Mouse (Mus musculus): ENCODE results near the gene Tnnc1. TPM values are rescaled to one million over a fixed set of nuclear protein-coding genes. Genes with fewer than 3 reads are reported as not detected.

Tnnc1 gene
- 140 and 161 TPM in 2 replicates for polyA plus RNA-seq (2016; fragmentation: Nextera tagmentation; extraction: Ambion mirVana)

GRCm38 (mm10) chr14:31208084-31208483, at the start of gene Tnnc1:
Tnnc1 (plus strand) TSS chr14:31208312.
- 68% methylated on average over 2 of the region's 2 CpGs for WGBS
- Histone ChIP-seq H3K4me1 (replicated peaks) (peaks cover 20% of the 10 kb centered on the region), H3K27ac (peak within 1 kb of the TSS; percentile 12; the same call in 1 of the 2 replicates), H3K36me3 (peaks cover 17% of the 10 kb centered on the region), H3K9me3 (no peaks in the 10 kb centered on the region), H3K4me3 (replicated peaks) (peak within 1 kb of the TSS; percentile 77), H3K4me2 (peak within 1 kb of the TSS; percentile 94), H3K27me3 (no peaks in the 10 kb centered on the region), H3K9ac (replicated peaks) (no peak within 1 kb of the TSS)
- no peak for ATAC-seq (ENCODE audit: insufficient number of reproducible peaks, insufficient read depth, low FRiP score, low TSS enrichment, low read depth)

GRCm38 (mm10) chr14:31160196-31161150, 47.6 kb upstream of the Tnnc1 start:
- Histone ChIP-seq H3K27me3 (no peaks in the 10 kb centered on the region), H3K9ac (replicated peaks) (no peak overlapping the region), H3K9me3 (no peaks in the 10 kb centered on the region), H3K4me2 (no peak overlapping the region), H3K27ac (no peak overlapping the region), H3K4me3 (replicated peaks) (no peak overlapping the region), H3K4me1 (replicated peaks) (peaks cover 1% of the 10 kb centered on the region; the same call in 1 of the 2 replicates), H3K36me3 (no peaks in the 10 kb centered on the region)
- 78% methylated on average over 27 of the region's 27 CpGs for WGBS
- ATAC-seq (ENCODE audit: insufficient number of reproducible peaks, insufficient read depth, low FRiP score, low TSS enrichment, low read depth), result no peak

- Histone ChIP-seq H3K4me3 (replicated peaks) (no peak overlapping the region), H3K27me3 (no peaks in the 10 kb centered on the region), H3K36me3 (no peaks in the 10 kb centered on the region), H3K9ac (replicated peaks) (no peak overlapping the region), H3K27ac (no peak overlapping the region), H3K4me2 (no peak overlapping the region), H3K4me1 (replicated peaks) (peaks cover 7% of the 10 kb centered on the region; the same call in 1 of the 2 replicates), H3K9me3 (no peaks in the 10 kb centered on the region)
- no peak for ATAC-seq (ENCODE audit: insufficient number of reproducible peaks, insufficient read depth, low FRiP score, low TSS enrichment, low read depth)
- WGBS, result 88% methylated on average over 7 of the region's 7 CpGs
Observed at GRCm38 (mm10) chr14:31161191-31161590, 46.9 kb upstream of the Tnnc1 start.

GRCm38 (mm10) chr14:31161638-31162037, 46.5 kb upstream of the Tnnc1 start:
- Histone ChIP-seq H3K9me3 (no peaks in the 10 kb centered on the region), H3K4me3 (replicated peaks) (no peak overlapping the region), H3K4me1 (replicated peaks) (peaks cover 12% of the 10 kb centered on the region; the same call in 1 of the 2 replicates), H3K27ac (no peak overlapping the region), H3K27me3 (no peaks in the 10 kb centered on the region), H3K36me3 (no peaks in the 10 kb centered on the region), H3K9ac (replicated peaks) (peak overlapping the region; percentile 12; the same call in 1 of the 2 replicates), H3K4me2 (no peak overlapping the region)
- no peak for ATAC-seq (ENCODE audit: insufficient number of reproducible peaks, insufficient read depth, low FRiP score, low TSS enrichment, low read depth)
- WGBS, result 75% methylated on average over 10 of the region's 10 CpGs

- H3K9ac ChIP-seq (replicated peaks), result no peak overlapping the region
- H3K27me3 ChIP-seq, result no peaks in the 10 kb centered on the region
- H3K36me3 ChIP-seq, result no peaks in the 10 kb centered on the region
- H3K4me2 ChIP-seq, result no peak overlapping the region
- no peak overlapping the region for H3K27ac ChIP-seq
- no peak for ATAC-seq (ENCODE audit: insufficient number of reproducible peaks, insufficient read depth, low FRiP score, low TSS enrichment, low read depth)
- 85% methylated on average over 8 of the region's 8 CpGs for WGBS
- H3K4me1 ChIP-seq (replicated peaks), result peaks cover 28% of the 10 kb centered on the region
- H3K4me3 ChIP-seq (replicated peaks), result no peak overlapping the region
- H3K9me3 ChIP-seq, result no peaks in the 10 kb centered on the region
Observed at GRCm38 (mm10) chr14:31164067-31164466, 44.0 kb upstream of the Tnnc1 start.

- Histone ChIP-seq H3K9me3 (no peaks in the 10 kb centered on the region), H3K4me3 (replicated peaks) (no peak overlapping the region), H3K27me3 (no peaks in the 10 kb centered on the region), H3K9ac (replicated peaks) (no peak overlapping the region), H3K4me1 (replicated peaks) (peaks cover 28% of the 10 kb centered on the region), H3K27ac (no peak overlapping the region), H3K36me3 (peaks cover 1% of the 10 kb centered on the region), H3K4me2 (no peak overlapping the region)
- ATAC-seq (ENCODE audit: insufficient number of reproducible peaks, insufficient read depth, low FRiP score, low TSS enrichment, low read depth), result no peak
- 65% methylated on average over 2 of the region's 2 CpGs for WGBS
Observed at GRCm38 (mm10) chr14:31165010-31165409, 43.1 kb upstream of the Tnnc1 start.

GRCm38 (mm10) chr14:31165458-31165857, 42.7 kb upstream of the Tnnc1 start:
- Histone ChIP-seq H3K9me3 (no peaks in the 10 kb centered on the region), H3K27me3 (no peaks in the 10 kb centered on the region), H3K4me3 (replicated peaks) (no peak overlapping the region), H3K9ac (replicated peaks) (0 out of 2 replicates have a peak overlapping the region, but pooled peaks have one; percentile 4), H3K4me1 (replicated peaks) (peaks cover 28% of the 10 kb centered on the region), H3K4me2 (no peak overlapping the region), H3K27ac (no peak overlapping the region), H3K36me3 (peaks cover 6% of the 10 kb centered on the region)
- no peak for ATAC-seq (ENCODE audit: insufficient number of reproducible peaks, insufficient read depth, low FRiP score, low TSS enrichment, low read depth)
- WGBS, result 69% methylated on average over 7 of the region's 7 CpGs

GRCm38 (mm10) chr14:31165991-31166630, 42.0 kb upstream of the Tnnc1 start:
- Histone ChIP-seq H3K27ac (no peak overlapping the region), H3K9ac (replicated peaks) (0 out of 2 replicates have a peak overlapping the region, but pooled peaks have one; percentile 4), H3K4me1 (replicated peaks) (peaks cover 28% of the 10 kb centered on the region), H3K4me2 (peak overlapping the region; percentile 21; the same call in 1 of the 2 replicates), H3K9me3 (no peaks in the 10 kb centered on the region), H3K36me3 (peaks cover 12% of the 10 kb centered on the region), H3K27me3 (no peaks in the 10 kb centered on the region), H3K4me3 (replicated peaks) (no peak overlapping the region)
- ATAC-seq (ENCODE audit: insufficient number of reproducible peaks, insufficient read depth, low FRiP score, low TSS enrichment, low read depth), result no peak
- WGBS, result 62% methylated on average over 10 of the region's 10 CpGs

GRCm38 (mm10) chr14:31166827-31167226, 41.3 kb upstream of the Tnnc1 start:
- no peak overlapping the region for H3K27ac ChIP-seq
- 75% methylated on average over 9 of the region's 9 CpGs for WGBS

GRCm38 (mm10) chr14:31168425-31168824, 39.7 kb upstream of the Tnnc1 start, which contains the start of gene Stab1:
Stab1 (minus strand) TSS chr14:31168641.
- Histone ChIP-seq H3K27ac (peak within 1 kb of the TSS; percentile 31; the same call in 1 of the 2 replicates), H3K36me3 (peaks cover 36% of the 10 kb centered on the region), H3K4me1 (replicated peaks) (peaks cover 28% of the 10 kb centered on the region), H3K4me3 (replicated peaks) (peak within 1 kb of the TSS; percentile 10), H3K27me3 (no peaks in the 10 kb centered on the region), H3K9me3 (no peaks in the 10 kb centered on the region), H3K4me2 (no peak within 1 kb of the TSS), H3K9ac (replicated peaks) (no peak within 1 kb of the TSS; the same call in 1 of the 2 replicates)
- WGBS, result 42% methylated on average over 10 of the region's 10 CpGs
- no peak for ATAC-seq (ENCODE audit: insufficient number of reproducible peaks, insufficient read depth, low FRiP score, low TSS enrichment, low read depth)

More at GRCm38 (mm10) chr14:31166827-31167226, 41.3 kb upstream of the Tnnc1 start:
- no peak for ATAC-seq (ENCODE audit: insufficient number of reproducible peaks, insufficient read depth, low FRiP score, low TSS enrichment, low read depth)
- H3K9ac ChIP-seq (replicated peaks), result 0 out of 2 replicates have a peak overlapping the region, but pooled peaks have one; percentile 9
- H3K9me3 ChIP-seq, result no peaks in the 10 kb centered on the region
- H3K27me3 ChIP-seq, result no peaks in the 10 kb centered on the region
- H3K36me3 ChIP-seq, result peaks cover 20% of the 10 kb centered on the region
- H3K4me3 ChIP-seq (replicated peaks), result peak overlapping the region; percentile 10; the same call in 1 of the 2 replicates
- peak overlapping the region; percentile 21 for H3K4me2 ChIP-seq
- peaks cover 28% of the 10 kb centered on the region for H3K4me1 ChIP-seq (replicated peaks)

- Histone ChIP-seq H3K27me3 (no peaks in the 10 kb centered on the region), H3K9me3 (no peaks in the 10 kb centered on the region), H3K36me3 (peaks cover 46% of the 10 kb centered on the region), H3K4me2 (no peak overlapping the region), H3K4me3 (replicated peaks) (no peak overlapping the region), H3K9ac (replicated peaks) (no peak overlapping the region), H3K4me1 (replicated peaks) (peaks cover 28% of the 10 kb centered on the region), H3K27ac (no peak overlapping the region)
- WGBS, result 85% methylated on average over 6 of the region's 6 CpGs
- ATAC-seq (ENCODE audit: insufficient number of reproducible peaks, insufficient read depth, low FRiP score, low TSS enrichment, low read depth), result no peak
Observed at GRCm38 (mm10) chr14:31169508-31169907, 38.6 kb upstream of the Tnnc1 start.

All from limb, embryonic 12.5 days (tissue).